Mouse (Mus musculus) embryonic facial prominence, embryonic 15.5 days (tissue): ENCODE results near the gene Lrrc73. TPM values are rescaled to one million over a fixed set of nuclear protein-coding genes. Genes with fewer than 3 reads are reported as not detected.
A peak's percentile ranks its signal among the peaks of the same experiment; 100 is the strongest.

Experiments
- ATAC-seq: fragments of 200-750 bp; cut with Nextera tagmentation; 2 replicates; pipeline ENCODE4 v1.8.0; 2017; ENCODE audit warnings: low read depth, moderate TSS enrichment; ENCODE audit not compliant: insufficient number of reproducible peaks, low FRiP score, low TSS enrichment
- H3K27ac ChIP-seq: fragments of 300-500 bp; sonication (generic); replicated peaks from 2 replicates; pipeline ENCODE4 v1.5.1; 2015; ENCODE audit warnings: mild to moderate bottlenecking, inconsistent platforms
- H3K27me3 ChIP-seq: fragments of 300-500 bp; sonication (generic); 2 replicates; pipeline ENCODE4 v1.6.1; 2015; ENCODE audit warnings: inconsistent platforms
- H3K36me3 ChIP-seq: fragments of 300-500 bp; sonication (generic); 2 replicates; pipeline ENCODE4 v1.6.1; 2015; ENCODE audit warnings: mild to moderate bottlenecking, inconsistent platforms
- H3K4me1 ChIP-seq: fragments of 300-500 bp; sonication (generic); 2 replicates; pipeline ENCODE4 v1.6.1; 2015; ENCODE audit warnings: inconsistent platforms
- H3K4me2 ChIP-seq: fragments of 300-500 bp; sonication (generic); replicated peaks from 2 replicates; pipeline ENCODE4 v1.6.1; 2015; ENCODE audit warnings: mild to moderate bottlenecking, inconsistent platforms
- H3K4me3 ChIP-seq: fragments of 300-500 bp; sonication (generic); replicated peaks from 2 replicates; pipeline ENCODE4 v1.5.1; 2015; ENCODE audit warnings: mild to moderate bottlenecking, inconsistent platforms
- H3K9ac ChIP-seq: fragments of 300-500 bp; sonication (generic); 2 replicates; pipeline ENCODE4 v1.6.1; 2015; ENCODE audit warnings: inconsistent platforms
- H3K9me3 ChIP-seq: fragments of 300-500 bp; sonication (generic); replicated peaks from 2 replicates; pipeline ENCODE4 v1.6.1; 2016; ENCODE audit warnings: inconsistent platforms
- WGBS: fragments of 180-500 bp; shearing (Covaris S2); methylation state at CpG from one replicate; pipeline ENCODE4 v1.1.7; 2015; 5-methylcytosine and 5-hydroxymethylcytosine counted together
- polyA plus RNA-seq: library from polyadenylated mRNA; unstranded; fragments of >200 nt; fragmentation: Nextera tagmentation; extraction: Ambion mirVana; gene quantifications from 2 replicates; pipeline ENCODE4 v1.2.1, GENCODE M21; 2015

The Lrrc73 gene
- polyA plus RNA-seq, 1 experiment from 2014 or later, result 3.7 TPM

GRCm38 (mm10) chr17:46243624-46244023, 9.7 kb upstream of the Lrrc73 start:
- WGBS, result 83% methylated on average over 2 of the region's 2 CpGs
- H3K27ac ChIP-seq, result no peak overlapping the region
- peaks cover 77% of the 10 kb centered on the region for H3K36me3 ChIP-seq
- no peak for ATAC-seq
- H3K4me2 ChIP-seq, result no peak overlapping the region
- no peaks in the 10 kb centered on the region for H3K27me3 ChIP-seq
- peaks cover 16% of the 10 kb centered on the region for H3K4me1 ChIP-seq
- H3K9me3 ChIP-seq, result no peaks in the 10 kb centered on the region
- no peak overlapping the region for H3K9ac ChIP-seq
- no peak overlapping the region for H3K4me3 ChIP-seq

- Histone ChIP-seq H3K4me2 (no peak overlapping the region), H3K36me3 (peaks cover 71% of the 10 kb centered on the region), H3K27me3 (no peaks in the 10 kb centered on the region), H3K9me3 (no peaks in the 10 kb centered on the region), H3K9ac (no peak overlapping the region), H3K27ac (no peak overlapping the region), H3K4me1 (peaks cover 26% of the 10 kb centered on the region), H3K4me3 (no peak overlapping the region)
- 73% methylated on average over 10 of the region's 10 CpGs for WGBS
- ATAC-seq, result no peak
These were observed 8.8 kb upstream of the Lrrc73 start for GRCm38 (mm10) chr17:46244579-46244978.

DNA sequence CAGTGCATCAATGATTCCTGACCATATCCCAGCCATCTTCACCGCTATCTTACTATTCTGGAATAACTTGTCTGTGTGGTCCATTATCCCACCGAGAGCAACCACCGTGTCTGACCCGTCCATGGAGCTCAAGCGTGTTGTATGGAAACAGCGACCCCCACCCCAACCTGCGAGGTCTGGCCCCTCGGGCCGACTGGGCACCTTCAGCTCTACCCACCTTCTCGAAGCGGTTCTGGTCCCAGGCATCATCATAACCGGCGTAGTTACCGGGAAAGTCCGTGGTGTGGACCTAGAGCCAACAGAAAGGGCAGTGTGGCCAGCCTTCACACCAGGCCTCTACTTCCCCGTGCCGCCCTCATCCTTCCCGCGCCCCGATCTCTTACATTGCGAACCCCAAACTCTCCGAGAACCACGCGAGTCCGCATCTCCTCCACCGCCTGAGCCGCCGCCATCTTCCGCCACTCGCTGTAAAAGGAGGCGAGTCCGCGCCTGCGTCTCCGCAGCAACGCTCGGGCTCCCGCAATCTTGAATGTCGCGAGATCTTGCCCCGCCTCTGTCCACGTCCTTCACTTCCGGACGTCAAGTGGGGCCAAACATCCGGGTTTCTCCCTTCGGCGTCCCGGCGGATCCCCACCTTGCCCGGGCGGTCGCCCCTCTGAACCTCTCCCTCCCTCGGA, 5.7 kb upstream of the Lrrc73 start, which contains the start of the genes Polr1c and Yipf3:
Gene Polr1c (minus strand): TSS at position 543 of the 677 bp plus-strand sequence.
Gene Yipf3 (plus strand): TSS at position 569 of the 677 bp plus-strand sequence.
- Histone ChIP-seq H3K9me3 (no peaks in the 10 kb centered on the region), H3K4me3 (peak within 1 kb of the TSS; percentile 90), H3K27me3 (no peaks in the 10 kb centered on the region), H3K36me3 (peaks cover 70% of the 10 kb centered on the region), H3K4me2 (peak within 1 kb of the TSS; percentile 86), H3K4me1 (peaks cover 32% of the 10 kb centered on the region), H3K27ac (peak within 1 kb of the TSS; percentile 67), H3K9ac (peak within 1 kb of the TSS; percentile 93)
- peak; percentile 89 for ATAC-seq
- WGBS, result under 1% methylated on average over 53 of the region's 53 CpGs

DNA sequence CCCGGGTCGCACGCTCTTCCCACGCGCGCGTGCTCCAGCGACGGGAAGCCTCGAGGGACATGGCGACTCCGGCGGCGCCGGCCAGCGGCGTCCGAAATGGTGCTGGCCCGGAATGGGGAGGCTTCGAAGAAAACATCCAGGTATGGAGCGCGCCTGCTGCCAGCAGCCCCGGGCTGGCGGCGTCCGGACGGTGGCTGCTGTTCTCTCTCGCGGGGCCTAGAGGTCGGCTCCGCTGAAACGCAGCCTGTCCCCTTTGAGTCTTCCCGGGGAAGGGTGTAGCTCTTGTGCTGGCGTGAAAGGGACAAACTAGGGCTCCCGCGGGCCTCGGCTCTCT, 5.2 kb upstream of the Lrrc73 start:
- Histone ChIP-seq H3K4me3 (peak overlapping the region; percentile 90), H3K4me1 (peaks cover 35% of the 10 kb centered on the region), H3K9me3 (no peaks in the 10 kb centered on the region), H3K27me3 (no peaks in the 10 kb centered on the region), H3K36me3 (peaks cover 65% of the 10 kb centered on the region), H3K9ac (peak overlapping the region; percentile 93), H3K27ac (peak overlapping the region; percentile 67), H3K4me2 (peak overlapping the region; percentile 86)
- WGBS, result under 1% methylated on average over 37 of the region's 37 CpGs
- ATAC-seq, result peak; percentile 12

DNA sequence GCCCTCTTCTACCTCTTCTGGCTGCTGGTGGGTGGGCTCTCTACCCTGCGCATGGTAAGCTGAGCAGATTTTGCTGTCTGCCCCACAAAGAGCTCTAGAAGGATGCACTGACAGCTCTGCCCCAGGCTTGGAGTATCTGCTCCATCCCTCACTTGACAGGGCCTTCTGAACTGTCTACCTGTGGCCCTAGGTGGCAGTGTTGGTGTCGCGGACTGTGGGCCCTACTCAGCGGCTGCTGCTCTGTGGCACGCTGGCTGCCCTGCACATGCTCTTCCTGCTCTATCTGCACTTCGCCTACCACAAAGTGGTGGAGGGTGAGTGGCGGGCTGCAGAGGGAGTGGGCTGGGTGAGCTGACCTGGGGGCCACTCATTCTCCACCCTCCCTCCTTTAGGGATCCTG, 2.2 kb upstream of the Lrrc73 start:
- Histone ChIP-seq H3K9me3 (no peaks in the 10 kb centered on the region), H3K27ac (no peak overlapping the region), H3K4me1 (peaks cover 51% of the 10 kb centered on the region), H3K36me3 (peaks cover 36% of the 10 kb centered on the region), H3K9ac (no peak overlapping the region), H3K27me3 (peaks cover 15% of the 10 kb centered on the region), H3K4me3 (no peak overlapping the region), H3K4me2 (no peak overlapping the region)
- WGBS, result 76% methylated on average over 7 of the region's 7 CpGs
- no peak for ATAC-seq

GRCm38 (mm10) chr17:46252571-46253451, 520 bp upstream of the Lrrc73 start:
- no peaks in the 10 kb centered on the region for H3K9me3 ChIP-seq
- peaks cover 51% of the 10 kb centered on the region for H3K36me3 ChIP-seq
- peak overlapping the region; percentile 99 for H3K4me2 ChIP-seq
- WGBS, result 55% methylated on average over 14 of the region's 14 CpGs
- no peak overlapping the region for H3K9ac ChIP-seq
- no peak for ATAC-seq
- peaks cover 15% of the 10 kb centered on the region for H3K27me3 ChIP-seq
- peak overlapping the region; percentile 68 for H3K4me3 ChIP-seq
- H3K27ac ChIP-seq, result no peak overlapping the region
- H3K4me1 ChIP-seq, result peaks cover 41% of the 10 kb centered on the region

- Histone ChIP-seq H3K36me3 (peaks cover 64% of the 10 kb centered on the region), H3K27me3 (peaks cover 15% of the 10 kb centered on the region), H3K9me3 (no peaks in the 10 kb centered on the region), H3K4me3 (peak overlapping the region; percentile 68), H3K4me1 (peaks cover 35% of the 10 kb centered on the region), H3K27ac (no peak overlapping the region), H3K9ac (peak overlapping the region; percentile 47), H3K4me2 (peak overlapping the region; percentile 99)
- WGBS, result under 1% methylated on average over 49 of the region's 54 CpGs
- peak; percentile 0; the same call in 1 of the 2 replicates for ATAC-seq
These were observed 775 bp downstream of the Lrrc73 start for GRCm38 (mm10) chr17:46254106-46254505.

- Histone ChIP-seq H3K27me3 (peaks cover 15% of the 10 kb centered on the region), H3K27ac (no peak overlapping the region), H3K4me1 (peaks cover 27% of the 10 kb centered on the region), H3K36me3 (peaks cover 65% of the 10 kb centered on the region), H3K4me3 (peak overlapping the region; percentile 68), H3K9ac (no peak overlapping the region), H3K9me3 (no peaks in the 10 kb centered on the region), H3K4me2 (0 out of 2 replicates have a peak overlapping the region, but pooled peaks have one; percentile 2)
- 30% methylated on average over 6 of the region's 6 CpGs for WGBS
- no peak for ATAC-seq
These were observed 1.8 kb downstream of the Lrrc73 start for GRCm38 (mm10) chr17:46255147-46255546.

- H3K4me2 ChIP-seq, result no peak overlapping the region
- WGBS, result 83% methylated on average over 30 of the region's 30 CpGs
These were observed 5.1 kb downstream of the Lrrc73 start for GRCm38 (mm10) chr17:46258279-46259053.

GRCm38 (mm10) chr17:46259675-46260074, 6.3 kb downstream of the Lrrc73 start:
- Histone ChIP-seq H3K27me3 (peaks cover 9% of the 10 kb centered on the region), H3K9ac (no peak overlapping the region), H3K9me3 (no peaks in the 10 kb centered on the region), H3K4me1 (peaks cover 8% of the 10 kb centered on the region; the same call in 1 of the 2 replicates), H3K4me3 (no peak overlapping the region), H3K4me2 (no peak overlapping the region), H3K27ac (no peak overlapping the region), H3K36me3 (peaks cover 87% of the 10 kb centered on the region)
- no peak for ATAC-seq
- WGBS, result 85% methylated on average over 17 of the region's 17 CpGs

More at GRCm38 (mm10) chr17:46258279-46259053, 5.1 kb downstream of the Lrrc73 start:
- H3K4me3 ChIP-seq, result no peak overlapping the region
- H3K9me3 ChIP-seq, result no peaks in the 10 kb centered on the region
- peaks cover 15% of the 10 kb centered on the region for H3K27me3 ChIP-seq
- H3K4me1 ChIP-seq, result peaks cover 18% of the 10 kb centered on the region
- no peak overlapping the region for H3K27ac ChIP-seq
- no peak for ATAC-seq
- H3K36me3 ChIP-seq, result peaks cover 75% of the 10 kb centered on the region
- H3K9ac ChIP-seq, result no peak overlapping the region
